Mouse (Mus musculus) Patski (cell line): ENCODE measurements around the gene Mapk1ip1l. TPM values are rescaled to one million over a fixed set of nuclear protein-coding genes. Genes with fewer than 3 reads are reported as not detected.
A peak's percentile ranks its signal among the peaks of the same experiment; 100 is the strongest.

Experiments used
- ATAC-seq: fragments of 100-300 bp; one replicate; pipeline ENCODE4 v1.8.0; 2021
- CTCF ChIA-PET: fragments of 350-600 bp; sonication (Branson Sonifier 250); formaldehyde crosslinking; loops from one replicate; lab custom pipeline; 2022; ENCODE audit warnings: inconsistent platforms; lab: Charles Lee
- POLR2A ChIA-PET: fragments of 350-600 bp; sonication (Branson Sonifier 250); formaldehyde crosslinking; loops from one replicate; lab custom pipeline; 2022; ENCODE audit warnings: antibody characterized with exemption, inconsistent platforms; lab: Charles Lee
- DNase-seq: peaks from one replicate; pipeline ENCODE4 v3.0.0-alpha.2; 2011; ENCODE audit warnings: low read depth, low spot score
- H3K27me3 ChIP-seq: fragments of 371-371 bp; one replicate; pipeline ENCODE4 v1.5.1; 2021
- CTCF ChIP-seq: fragments of 100-300 bp; IDR thresholded peaks from one replicate; pipeline ENCODE4 v1.5.1; 2021
- in situ Hi-C: fragments of 300-500 bp; cut with MboI; formaldehyde crosslinking; loops from 3 replicates; pipeline ENCODE4 v1.11.1; 2018; ENCODE audit warnings: low pct_unique_long_range_greater_than_20kb, mixed read lengths
- polyA plus RNA-seq: library from polyadenylated mRNA; unstranded; gene quantifications from one replicate; pipeline ENCODE4 v1.2.3, GENCODE M21; 2021

The Mapk1ip1l gene
- polyA plus RNA-seq, 1 experiment from 2014 or later = 51.6 TPM

GRCm38 (mm10) chr14:47331920-47332319 lies 33.9 kb downstream of the Mapk1ip1l start:
- no peak for DNase-seq
- ATAC-seq = no peak
- in situ Hi-C loops = loop anchor here (5.0 kb wide), 1 partner anchor 55 kb away; no protein-coding TSS in a partner anchor
- POLR2A ChIA-PET = interaction anchor here (0.5 to 1.1 kb wide), 5 partner anchors 55 to 913 kb away, joined by 3 read pairs; no protein-coding TSS in a partner anchor
- CTCF ChIA-PET = no interaction called here
- no peaks in the 10 kb centered on the region for H3K27me3 ChIP-seq
- no peak for TF ChIP-seq CTCF

- no peak for DNase-seq
- TF ChIP-seq CTCF = peak; percentile 96
- in situ Hi-C loops = loop anchor here (5.0 kb wide), 1 partner anchor 52 kb away; no protein-coding TSS in a partner anchor
- no peaks in the 10 kb centered on the region for H3K27me3 ChIP-seq
- CTCF ChIA-PET = interaction anchor here (0.7 to 5.2 kb wide), 16 partner anchors 10 to 79 kb away, joined by 3 to 104 read pairs (median 4); no protein-coding TSS in a partner anchor
- POLR2A ChIA-PET = interaction anchor here (0.7 to 3.1 kb wide), 2 partner anchors 45 to 58 kb away, joined by 3 to 10 read pairs; no protein-coding TSS in a partner anchor
- ATAC-seq = no peak
Observed at GRCm38 (mm10) chr14:47334819-47335218, 36.8 kb downstream of the Mapk1ip1l start.

DNA sequence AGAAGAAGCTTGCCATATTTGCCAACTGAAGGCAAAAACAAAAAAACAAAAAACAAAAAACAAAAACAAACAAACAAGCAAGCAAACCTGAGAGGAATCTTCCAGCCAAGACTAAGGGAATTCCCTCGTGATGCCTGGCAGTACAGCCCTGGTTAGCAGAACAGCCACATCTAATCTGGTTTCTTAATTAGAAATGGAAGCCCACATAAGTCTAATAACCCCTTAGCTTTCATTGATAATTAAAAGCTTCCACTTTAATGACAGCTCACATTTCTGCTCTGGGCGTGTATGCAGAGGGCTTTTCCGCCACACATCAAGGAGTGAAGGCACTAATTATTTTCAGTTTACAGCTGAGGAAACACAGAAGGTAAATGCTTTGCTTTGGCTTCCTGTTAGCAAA lies 37.2 kb downstream of the Mapk1ip1l start:
- ATAC-seq (no peak), DNase-seq (no peak)
- TF ChIP-seq CTCF = no peak
- in situ Hi-C loops = no loop called here
- CTCF ChIA-PET = interaction anchor here (0.7 to 5.2 kb wide), 17 partner anchors 9 to 181 kb away, joined by 3 to 104 read pairs (median 4); no protein-coding TSS in a partner anchor
- POLR2A ChIA-PET = interaction anchor here (0.7 to 3.1 kb wide), 2 partner anchors 45 to 58 kb away, joined by 3 to 10 read pairs; no protein-coding TSS in a partner anchor
- H3K27me3 ChIP-seq = no peaks in the 10 kb centered on the region

GRCm38 (mm10) chr14:47340231-47340925 lies 42.3 kb downstream of the Mapk1ip1l start:
- ATAC-seq (no peak), DNase-seq (no peak)
- TF ChIP-seq CTCF = no peak
- no peaks in the 10 kb centered on the region for H3K27me3 ChIP-seq
- CTCF ChIA-PET = no interaction called here
- in situ Hi-C loops = no loop called here
- POLR2A ChIA-PET = no interaction called here

DNA sequence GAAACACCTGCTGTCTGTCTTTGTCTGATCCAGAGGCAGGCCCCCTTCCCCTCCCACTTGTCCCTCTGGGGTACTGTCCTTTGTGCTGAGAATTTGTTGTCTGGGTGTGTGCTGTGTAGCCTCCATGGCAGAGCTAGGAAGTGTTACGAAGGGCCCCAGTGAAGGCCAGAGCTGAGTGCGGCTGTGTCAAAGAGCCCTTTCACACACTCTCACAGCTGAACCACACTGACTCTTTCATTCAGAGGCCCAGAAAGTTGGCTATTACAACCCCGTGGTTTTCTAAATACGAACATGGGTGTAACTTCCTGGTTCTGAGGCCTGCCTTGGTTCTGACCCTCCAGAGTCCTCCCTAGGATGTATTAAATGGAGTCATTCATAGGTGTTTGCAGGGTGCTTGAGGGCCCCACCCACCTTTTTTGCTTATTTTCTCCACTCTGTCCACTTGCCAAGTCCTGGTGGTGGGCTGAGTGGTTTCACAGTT lies 43.8 kb downstream of the Mapk1ip1l start:
- H3K27me3 ChIP-seq = no peaks in the 10 kb centered on the region
- ChIA-PET POLR2A (no interaction called here), CTCF (no interaction called here)
- TF ChIP-seq CTCF = no peak
- DNase-seq (no peak), ATAC-seq (no peak)
- in situ Hi-C loops = no loop called here

GRCm38 (mm10) chr14:47346715-47347114 lies 48.6 kb downstream of the Mapk1ip1l start:
- POLR2A ChIA-PET = no interaction called here
- TF ChIP-seq CTCF = no peak
- H3K27me3 ChIP-seq = no peaks in the 10 kb centered on the region
- DNase-seq = no peak
- no peak for ATAC-seq
- in situ Hi-C loops = no loop called here
- CTCF ChIA-PET = interaction anchor here (1.1 kb wide), 1 partner anchor 11 kb away, joined by 3 read pairs; no protein-coding TSS in a partner anchor

- peak; percentile 21 for ATAC-seq
- TF ChIP-seq CTCF = no peak
- no peak for DNase-seq
- ChIA-PET CTCF (interaction anchor here (1.3 to 1.7 kb wide), 3 partner anchors 19 to 45 kb away, joined by 3 to 4 read pairs (median 3); no protein-coding TSS in a partner anchor), POLR2A (interaction anchor here (1.1 kb wide), 1 partner anchor 13 kb away, joined by 11 read pairs; no protein-coding TSS in a partner anchor)
- no peaks in the 10 kb centered on the region for H3K27me3 ChIP-seq
- in situ Hi-C loops = no loop called here
Observed at GRCm38 (mm10) chr14:47350974-47351373, 52.9 kb downstream of the Mapk1ip1l start.

- TF ChIP-seq CTCF = no peak
- ATAC-seq (no peak), DNase-seq (no peak)
- POLR2A ChIA-PET = no interaction called here
- H3K27me3 ChIP-seq = no peaks in the 10 kb centered on the region
- CTCF ChIA-PET = no interaction called here
- in situ Hi-C loops = no loop called here
Observed at GRCm38 (mm10) chr14:47352272-47352671, 54.2 kb downstream of the Mapk1ip1l start.

- POLR2A ChIA-PET = no interaction called here
- no peak for ATAC-seq
- in situ Hi-C loops = no loop called here
Observed at GRCm38 (mm10) chr14:47353240-47353639, 55.2 kb downstream of the Mapk1ip1l start.

GRCm38 (mm10) chr14:47354111-47354577 lies 56.1 kb downstream of the Mapk1ip1l start:
- peak; percentile 46 for TF ChIP-seq CTCF
- in situ Hi-C loops = no loop called here
- POLR2A ChIA-PET = no interaction called here
- ATAC-seq (no peak), DNase-seq (no peak)
- CTCF ChIA-PET = interaction anchor here (0.9 kb wide), 2 partner anchors 9 to 32 kb away, joined by 3 read pairs; no protein-coding TSS in a partner anchor
- no peaks in the 10 kb centered on the region for H3K27me3 ChIP-seq

More at GRCm38 (mm10) chr14:47353240-47353639, 55.2 kb downstream of the Mapk1ip1l start:
- H3K27me3 ChIP-seq = no peaks in the 10 kb centered on the region
- no peak for TF ChIP-seq CTCF
- no peak for DNase-seq
- CTCF ChIA-PET = interaction anchor here (1.0 kb wide), 1 partner anchor 42 kb away, joined by 4 read pairs; no protein-coding TSS in a partner anchor
